Mouse (Mus musculus): ENCODE results near the gene St6galnac5. TPM values are rescaled to one million over a fixed set of nuclear protein-coding genes. Genes with fewer than 3 reads are reported as not detected.
A peak's percentile ranks its signal among the peaks of the same experiment; 100 is the strongest.

Gene St6galnac5
- polyA plus RNA-seq, 1 experiment = not detected

DNA sequence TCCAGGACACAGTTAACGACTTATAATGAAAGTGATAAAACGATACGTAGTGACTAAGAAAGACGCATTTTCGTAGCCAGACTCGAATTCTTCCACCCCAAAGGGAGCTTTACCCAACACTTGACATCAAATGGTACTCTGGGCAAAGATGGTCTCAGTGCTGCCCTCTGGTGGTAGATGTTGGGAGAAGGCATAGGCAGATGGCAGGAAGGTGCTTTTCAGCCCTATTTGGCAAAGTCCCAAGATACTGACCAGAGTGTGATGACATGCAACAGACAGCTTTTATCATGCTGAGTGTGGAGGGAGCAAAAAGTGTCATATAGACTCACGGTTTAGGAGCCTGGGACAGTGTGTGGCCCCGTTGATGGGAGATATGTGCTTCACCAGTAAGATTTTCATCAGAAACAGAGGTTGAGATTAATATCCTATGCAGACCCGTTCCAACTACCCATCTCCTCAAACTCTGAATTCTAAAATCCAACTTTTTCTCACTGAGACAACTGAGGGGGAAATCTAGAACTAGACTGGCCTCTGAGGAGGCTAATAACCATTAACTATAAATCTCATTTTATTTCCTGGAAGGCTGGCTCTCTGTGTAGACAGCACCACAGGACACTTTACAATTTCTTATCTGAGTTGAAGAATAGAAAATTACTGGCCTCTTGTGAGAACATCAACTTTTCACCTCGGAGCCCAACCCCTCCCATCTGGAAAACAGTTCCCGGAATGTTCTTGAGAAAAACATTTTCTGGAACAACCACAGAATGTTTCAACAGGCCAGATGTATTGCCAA is 23.5 kb downstream of the St6galnac5 start:
- TF ChIP-seq POLR2A (IDR thresholded peaks at IDR 0.05; ENCODE audit: borderline replicate concordance, control insufficient read depth, low read depth, low read length) (no peak), CTCF (IDR thresholded peaks at IDR 0.05; ENCODE audit: control insufficient read depth, insufficient read depth, low read length) (peak; percentile 70)
- WGBS = 71% methylated on average over 11 of the region's 11 CpGs
- H3K4me3 ChIP-seq (replicated peaks; ENCODE audit: control insufficient read depth, low read depth, low read length) = no peak overlapping the region
- H3K4me1 ChIP-seq (ENCODE audit: control insufficient read depth, insufficient read depth, low read length) = no peaks in the 10 kb centered on the region; the same call in 1 of the 2 replicates
- no peak overlapping the region for H3K27ac ChIP-seq (ENCODE audit: control insufficient read depth, insufficient read depth, low read depth, low read length, poor library complexity)

DNA sequence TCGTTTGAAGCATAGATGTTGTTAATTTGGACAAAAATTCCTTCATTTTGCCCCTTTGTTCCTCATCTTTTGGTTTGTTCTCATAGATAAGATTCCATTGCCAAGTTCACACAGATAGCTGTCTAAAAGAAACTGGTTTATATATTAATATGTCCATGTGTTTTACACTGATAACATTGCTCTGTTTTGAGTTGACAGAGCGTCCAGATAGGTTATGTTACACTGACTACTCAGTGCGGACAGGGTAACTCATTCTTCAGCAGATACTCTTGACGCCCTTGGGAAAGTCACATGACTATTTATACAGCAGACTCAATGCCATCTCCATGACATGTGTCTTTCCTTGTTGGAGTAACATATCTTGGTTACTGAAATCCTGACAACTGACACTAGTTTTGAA is 25.3 kb downstream of the St6galnac5 start:
- H3K4me1 ChIP-seq (ENCODE audit: control insufficient read depth, insufficient read depth, low read length) = no peaks in the 10 kb centered on the region; the same call in 1 of the 2 replicates
- no peak overlapping the region for H3K27ac ChIP-seq (ENCODE audit: control insufficient read depth, insufficient read depth, low read depth, low read length, poor library complexity)
- no peak overlapping the region for H3K4me3 ChIP-seq (replicated peaks; ENCODE audit: control insufficient read depth, low read depth, low read length)
- TF ChIP-seq CTCF (IDR thresholded peaks at IDR 0.05; ENCODE audit: control insufficient read depth, insufficient read depth, low read length) (no peak), POLR2A (IDR thresholded peaks at IDR 0.05; ENCODE audit: borderline replicate concordance, control insufficient read depth, low read depth, low read length) (no peak)
- WGBS = 58% methylated on average over 4 of the region's 4 CpGs

DNA sequence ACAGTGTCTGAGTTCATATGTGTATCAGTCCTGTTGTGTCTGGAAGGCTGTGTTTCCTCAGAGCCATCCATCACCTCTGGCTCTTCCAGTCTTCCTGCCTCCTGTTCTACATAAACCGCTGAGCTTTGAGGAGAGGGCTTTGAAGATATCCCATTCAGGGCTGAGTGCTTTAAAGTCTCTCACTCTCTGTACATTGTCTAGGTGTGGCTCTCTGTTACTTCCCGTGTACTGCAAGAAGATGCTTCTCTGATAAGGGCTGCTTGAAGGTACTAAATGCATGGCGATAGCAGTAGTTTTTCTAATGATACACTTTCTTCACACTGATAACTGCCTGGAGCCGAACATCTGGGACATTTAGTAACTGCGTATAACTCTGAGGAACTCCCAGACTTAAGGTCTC is 26.0 kb downstream of the St6galnac5 start:
- WGBS = 62% methylated on average over 5 of the region's 5 CpGs
- H3K4me3 ChIP-seq (replicated peaks; ENCODE audit: control insufficient read depth, low read depth, low read length) = no peak overlapping the region
- H3K4me1 ChIP-seq (ENCODE audit: control insufficient read depth, insufficient read depth, low read length) = no peaks in the 10 kb centered on the region; the same call in 1 of the 2 replicates
- TF ChIP-seq POLR2A (IDR thresholded peaks at IDR 0.05; ENCODE audit: borderline replicate concordance, control insufficient read depth, low read depth, low read length) = no peak
- no peak for TF ChIP-seq CTCF (IDR thresholded peaks at IDR 0.05; ENCODE audit: control insufficient read depth, insufficient read depth, low read length)
- H3K27ac ChIP-seq (ENCODE audit: control insufficient read depth, insufficient read depth, low read depth, low read length, poor library complexity) = no peak overlapping the region

DNA sequence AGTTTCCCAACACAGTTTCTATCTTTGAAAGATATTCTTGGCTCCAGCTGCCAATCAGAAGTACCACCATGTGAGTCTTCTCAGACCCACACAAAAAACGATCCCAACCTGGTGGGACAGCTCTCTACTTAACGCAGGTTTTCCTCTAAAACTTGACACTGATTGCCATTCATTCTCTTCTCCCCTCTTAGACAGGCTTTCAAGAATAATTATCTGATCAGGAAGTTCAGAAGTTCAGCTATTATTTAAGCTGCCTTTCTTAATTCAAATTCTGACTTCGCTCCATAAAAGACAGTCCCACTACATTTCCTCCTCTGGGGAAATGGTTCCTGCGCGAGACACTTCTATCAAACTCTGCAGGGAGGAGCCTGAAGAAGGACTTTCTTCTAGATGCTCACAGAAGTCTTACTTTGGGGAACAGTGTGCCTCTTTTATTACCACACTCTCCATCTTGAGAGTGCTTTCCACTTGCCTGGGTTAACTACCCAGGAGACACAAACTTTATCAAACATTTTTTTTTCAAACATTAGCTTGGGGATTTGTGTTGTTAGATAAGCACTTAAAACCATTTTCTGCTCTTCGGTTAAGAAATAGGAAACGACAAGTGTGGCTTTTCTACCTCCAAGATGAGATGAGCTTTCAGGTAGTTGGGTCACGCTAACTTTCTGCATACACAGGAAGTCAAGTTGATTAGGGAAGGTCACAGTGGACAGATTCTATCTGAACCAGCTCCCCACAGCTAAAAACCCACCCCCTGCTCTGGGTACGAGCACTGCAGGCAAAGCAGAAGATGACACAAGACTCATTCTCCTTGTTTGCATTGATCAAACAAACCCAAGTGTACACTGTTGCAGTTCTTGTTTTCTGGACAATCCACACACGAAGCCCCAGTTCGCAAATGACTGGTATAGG is 30.2 kb downstream of the St6galnac5 start:
- TF ChIP-seq CTCF (IDR thresholded peaks at IDR 0.05; ENCODE audit: control insufficient read depth, insufficient read depth, low read length) (no peak), POLR2A (IDR thresholded peaks at IDR 0.05; ENCODE audit: borderline replicate concordance, control insufficient read depth, low read depth, low read length) (no peak)
- 30% methylated on average over 11 of the region's 11 CpGs for whole genome bisulfite sequencing
- Histone ChIP-seq H3K4me1 (ENCODE audit: control insufficient read depth, insufficient read depth, low read length) (no peaks in the 10 kb centered on the region; the same call in 1 of the 2 replicates), H3K27ac (ENCODE audit: control insufficient read depth, insufficient read depth, low read depth, low read length, poor library complexity) (no peak overlapping the region), H3K4me3 (replicated peaks; ENCODE audit: control insufficient read depth, low read depth, low read length) (no peak overlapping the region)

DNA sequence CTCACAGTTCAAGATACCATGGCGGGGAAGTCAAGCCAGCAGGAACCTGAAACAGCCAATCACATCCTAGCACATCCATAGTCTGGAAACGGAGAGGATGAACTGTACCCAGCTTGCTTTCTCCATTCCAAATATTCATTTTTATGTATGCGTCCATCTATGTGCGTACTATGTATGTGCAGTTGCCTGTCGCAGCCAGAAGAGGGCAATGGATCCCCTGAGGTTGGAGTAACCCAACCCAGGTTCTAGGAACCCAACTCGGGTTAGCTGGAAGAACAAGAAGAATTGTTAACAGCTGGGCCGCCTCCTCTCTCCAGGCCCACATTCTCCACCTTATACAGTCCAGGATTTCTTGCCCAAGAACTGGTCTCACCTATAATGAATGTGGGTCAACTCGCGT is 31.1 kb downstream of the St6galnac5 start:
- Histone ChIP-seq H3K4me3 (replicated peaks; ENCODE audit: control insufficient read depth, low read depth, low read length) (no peak overlapping the region), H3K27ac (ENCODE audit: control insufficient read depth, insufficient read depth, low read depth, low read length, poor library complexity) (no peak overlapping the region), H3K4me1 (ENCODE audit: control insufficient read depth, insufficient read depth, low read length) (no peaks in the 10 kb centered on the region; the same call in 1 of the 2 replicates)
- TF ChIP-seq POLR2A (IDR thresholded peaks at IDR 0.05; ENCODE audit: borderline replicate concordance, control insufficient read depth, low read depth, low read length) (no peak), CTCF (IDR thresholded peaks at IDR 0.05; ENCODE audit: control insufficient read depth, insufficient read depth, low read length) (no peak)
- 86% methylated on average over 9 of the region's 9 CpGs for WGBS

DNA sequence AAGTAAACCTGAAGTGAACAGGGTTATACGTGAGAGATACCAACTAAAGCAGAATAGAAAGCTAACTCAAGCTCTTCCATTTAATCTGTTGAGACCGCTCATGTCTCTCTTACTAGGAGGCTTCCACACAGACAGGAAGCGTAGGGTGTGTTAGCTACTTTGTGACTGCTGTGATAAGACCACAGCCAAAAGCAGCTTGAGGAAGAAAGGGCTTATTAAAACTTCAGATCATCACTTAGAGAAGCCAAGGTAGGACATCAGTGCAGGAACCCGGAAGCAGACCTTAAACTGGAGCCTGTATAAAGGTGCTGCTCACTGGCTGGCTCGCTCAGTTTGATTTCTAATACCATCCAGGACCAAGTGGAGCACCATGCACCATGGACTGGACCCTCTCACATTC is 31.7 kb downstream of the St6galnac5 start:
- no peak overlapping the region for H3K4me3 ChIP-seq (replicated peaks; ENCODE audit: control insufficient read depth, low read depth, low read length)
- TF ChIP-seq CTCF (IDR thresholded peaks at IDR 0.05; ENCODE audit: control insufficient read depth, insufficient read depth, low read length) = no peak
- TF ChIP-seq POLR2A (IDR thresholded peaks at IDR 0.05; ENCODE audit: borderline replicate concordance, control insufficient read depth, low read depth, low read length) = no peak
- 50% methylated on average over 5 of the region's 5 CpGs for WGBS
- no peak overlapping the region for H3K27ac ChIP-seq (ENCODE audit: control insufficient read depth, insufficient read depth, low read depth, low read length, poor library complexity)
- H3K4me1 ChIP-seq (ENCODE audit: control insufficient read depth, insufficient read depth, low read length) = no peaks in the 10 kb centered on the region

DNA sequence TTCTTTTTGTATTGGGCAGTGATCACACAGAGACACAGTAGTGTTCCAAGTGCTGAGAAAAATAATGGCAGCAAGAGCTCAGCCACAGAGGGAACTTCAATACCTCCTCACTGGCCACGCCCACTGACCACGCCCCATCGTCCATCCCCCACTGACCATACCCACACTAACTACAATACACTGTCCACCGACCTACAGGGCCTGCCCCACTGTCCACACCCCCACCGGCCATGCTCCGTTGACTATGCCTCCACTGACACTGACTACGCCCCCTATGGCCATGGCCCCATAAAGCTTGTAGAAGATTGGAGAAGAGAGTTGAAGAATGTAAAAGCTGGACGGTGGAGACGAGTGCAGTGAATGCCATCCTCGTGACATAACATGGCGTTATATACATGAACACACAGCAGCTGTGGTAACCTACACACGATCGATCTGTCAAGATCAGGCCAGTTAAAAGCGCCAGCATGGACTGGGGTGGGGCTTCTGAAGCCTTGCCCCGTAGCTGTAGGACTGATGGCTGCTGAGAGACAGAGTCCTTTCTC is 32.7 kb downstream of the St6galnac5 start:
- no peak overlapping the region for H3K4me3 ChIP-seq (replicated peaks; ENCODE audit: control insufficient read depth, low read depth, low read length)
- 80% methylated on average over 15 of the region's 15 CpGs for WGBS
- no peak overlapping the region for H3K27ac ChIP-seq (ENCODE audit: control insufficient read depth, insufficient read depth, low read depth, low read length, poor library complexity)
- no peaks in the 10 kb centered on the region for H3K4me1 ChIP-seq (ENCODE audit: control insufficient read depth, insufficient read depth, low read length)
- TF ChIP-seq POLR2A (IDR thresholded peaks at IDR 0.05; ENCODE audit: borderline replicate concordance, control insufficient read depth, low read depth, low read length) (no peak), CTCF (IDR thresholded peaks at IDR 0.05; ENCODE audit: control insufficient read depth, insufficient read depth, low read length) (no peak)

DNA sequence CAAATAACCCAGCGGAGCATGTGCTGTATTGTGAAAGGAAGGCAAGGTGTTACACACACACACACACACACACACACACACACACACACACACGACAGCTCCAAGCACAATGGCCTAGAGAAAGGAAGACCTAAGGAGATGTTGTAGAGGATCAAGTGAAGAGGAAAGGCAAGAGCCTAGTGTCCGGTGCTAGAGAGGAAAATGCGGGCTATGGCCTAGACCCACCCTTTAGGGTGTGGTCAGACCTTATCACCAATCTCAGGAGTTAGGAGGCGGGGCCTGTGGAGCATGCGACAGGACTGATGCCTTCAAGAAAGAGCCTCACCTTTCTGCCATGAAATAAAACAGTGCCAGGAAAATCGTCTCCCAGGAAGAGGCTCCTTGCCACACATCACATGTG is 33.5 kb downstream of the St6galnac5 start:
- TF ChIP-seq CTCF (IDR thresholded peaks at IDR 0.05; ENCODE audit: control insufficient read depth, insufficient read depth, low read length) (no peak), POLR2A (IDR thresholded peaks at IDR 0.05; ENCODE audit: borderline replicate concordance, control insufficient read depth, low read depth, low read length) (no peak)
- Histone ChIP-seq H3K4me3 (replicated peaks; ENCODE audit: control insufficient read depth, low read depth, low read length) (no peak overlapping the region), H3K4me1 (ENCODE audit: control insufficient read depth, insufficient read depth, low read length) (no peaks in the 10 kb centered on the region), H3K27ac (ENCODE audit: control insufficient read depth, insufficient read depth, low read depth, low read length, poor library complexity) (no peak overlapping the region)
- WGBS = 78% methylated on average over 7 of the region's 7 CpGs
